Mouse (Mus musculus) bone marrow macrophage, adult 2 months (primary cell): Measurements from ENCODE around the gene Ankrd2.

Experiments used
- CTCF ChIP-seq: IDR thresholded peaks from 2 replicates; pipeline ENCODE4 v1.5.1; 2012; ENCODE audit warnings: low read depth, mild to moderate bottlenecking, low read length, moderate library complexity
- POLR2A ChIP-seq: IDR thresholded peaks from 2 replicates; pipeline ENCODE4 v1.6.1; 2012; ENCODE audit warnings: mild to moderate bottlenecking, low read depth, low read length, borderline replicate concordance

GRCm38 (mm10) chr19:42017399-42018247 is 18.2 kb upstream of the Ankrd2 start:
- TF ChIP-seq CTCF (no peak), POLR2A (no peak)
